Mouse (Mus musculus) left cerebral cortex, adult 6 months (tissue): Measurements from ENCODE around the gene Gdpd2. TPM values are rescaled to one million over a fixed set of nuclear protein-coding genes. Genes with fewer than 3 reads are reported as not detected.

Source experiments
- long read RNA-seq, 2 experiments: library from polyadenylated mRNA; unstranded; transcript quantifications; one replicate each; pipeline ENCODE4 v2.0.0; 2019 to 2020
- polyA plus RNA-seq: library from polyadenylated mRNA; unstranded; fragments of <200 nt; fragmentation: Nextera tagmentation; gene quantifications from 2 replicates; pipeline ENCODE4 v1.2.3, GENCODE M21; 2021

The Gdpd2 gene
- 2.0 and 2.4 TPM in 2 replicates for polyA plus RNA-seq
- long read RNA-seq, experiment 1, transcript Gdpd2-201 (16 exons, 2,495 nt): major isoform, 9 of 19 reads
- long read RNA-seq, experiment 1, partial matches to known transcripts: 0 of 19 reads
- long read RNA-seq, experiment 1, other reads (novel, unspliced or antisense): 9 of 19 reads
- long read RNA-seq, experiment 2, partial matches to known transcripts: 0 of 2 reads
- long read RNA-seq, experiment 2, other reads (novel, unspliced or antisense): 1 of 2 reads

DNA sequence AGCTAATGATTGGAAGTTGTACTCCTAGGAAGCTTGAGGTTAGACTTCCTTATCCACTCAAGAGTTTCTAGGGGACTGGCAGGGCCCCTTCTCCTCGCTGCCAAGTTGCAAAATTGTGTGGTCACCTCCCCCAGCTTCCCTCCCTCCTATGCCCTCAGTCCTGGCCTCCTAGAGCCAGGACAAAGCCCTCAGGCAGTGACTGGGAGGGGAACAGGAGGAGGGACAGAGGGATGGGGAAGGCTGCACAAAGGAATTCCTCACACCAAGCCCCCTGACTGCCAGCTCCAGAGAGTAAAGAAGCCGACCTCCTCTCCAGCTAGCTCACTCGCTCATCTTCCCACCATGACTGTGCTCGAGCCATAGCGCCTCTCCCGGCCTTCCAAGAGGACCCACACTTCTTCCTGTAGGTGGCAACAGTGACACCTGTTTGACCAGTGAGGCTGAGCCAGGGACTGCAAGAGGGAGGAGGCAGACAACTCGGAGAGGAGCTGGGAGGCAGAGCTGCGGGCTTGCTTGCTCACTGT is at the start of gene Gdpd2:
Gene Gdpd2, plus strand, starts transcription at position 209 of the 524 bp plus-strand sequence.

DNA sequence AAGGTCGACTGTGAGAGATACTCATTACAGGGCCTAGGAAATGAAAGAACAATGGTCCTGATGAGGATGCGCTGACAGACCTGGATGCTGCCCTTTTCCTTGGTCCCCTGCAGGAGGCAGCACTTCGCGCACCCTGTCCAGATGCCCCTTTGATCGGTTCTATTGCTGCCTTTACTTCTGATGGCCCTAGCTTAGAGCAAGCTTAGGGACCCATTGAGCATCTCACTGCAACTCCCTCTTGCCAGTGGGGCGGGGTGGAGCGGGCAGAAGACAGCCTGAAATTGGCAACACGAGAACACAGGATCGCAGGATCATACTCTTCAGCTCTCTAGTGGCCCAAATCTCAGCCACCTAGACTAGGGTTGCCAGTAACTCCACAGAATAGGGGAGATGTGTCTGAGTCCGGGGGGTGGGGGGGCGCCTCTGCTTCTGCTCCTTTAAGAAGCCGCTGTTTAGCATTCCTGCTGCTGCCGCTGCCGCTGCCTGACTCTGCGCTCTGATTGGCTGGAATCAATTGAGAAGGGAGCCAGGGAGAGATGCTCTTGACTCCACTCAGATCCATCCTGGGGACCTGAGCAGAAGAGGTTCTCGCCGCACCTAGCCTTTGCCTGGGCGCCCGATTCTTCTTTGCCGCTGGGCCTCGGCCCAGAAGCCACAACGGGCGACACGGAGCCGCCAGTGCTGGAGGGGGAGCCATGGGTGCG is 37.7 kb downstream of the Gdpd2 start, which contains the start of gene Dlg3:
Gene Dlg3, plus strand, starts transcription at position 542 of the 704 bp plus-strand sequence.

Other genes with a start within 250 kb of the Gdpd2 start
- gene Igbp1, start 235.6 kb upstream of the Gdpd2 start, polyA plus RNA-seq: 33.6 and 47.2 TPM in 2 replicates
- 0.06 TPM in 1 of 2 replicates, not detected in the other for gene Dgat2l6, start 205.0 kb upstream of the Gdpd2 start, polyA plus RNA-seq
- gene Awat1, start 157.6 kb upstream of the Gdpd2 start, polyA plus RNA-seq: not detected in 2 replicates
- not detected in 2 replicates for gene P2ry4, start 135.0 kb upstream of the Gdpd2 start, polyA plus RNA-seq
- gene Arr3, start 124.4 kb upstream of the Gdpd2 start, polyA plus RNA-seq: 0.59 and 0.87 TPM in 2 replicates
- 0.33 and 0.36 TPM in 2 replicates for gene Kif4, start 104.1 kb upstream of the Gdpd2 start, polyA plus RNA-seq
- 91.5 and 102 TPM in 2 replicates for gene Pdzd11, start 103.3 kb upstream of the Gdpd2 start, polyA plus RNA-seq
- 8.8 and 9.8 TPM in 2 replicates for gene Dlg3, start 37.8 kb downstream of the Gdpd2 start, polyA plus RNA-seq